Mouse (Mus musculus) C2C12 (cell line): Measurements from ENCODE around the gene Micall1. TPM values are rescaled to one million over a fixed set of nuclear protein-coding genes. Genes with fewer than 3 reads are reported as not detected.

Source experiments
- H3K27me3 ChIP-seq: one replicate; pipeline ENCODE4 v1.6.1; 2011; ENCODE audit not compliant: control insufficient read depth, insufficient read depth, insufficient read length
- H3K36me3 ChIP-seq: one replicate; pipeline ENCODE4 v1.6.1; 2011; ENCODE audit not compliant: control insufficient read depth, insufficient read depth
- H3K4me3 ChIP-seq: one replicate; pipeline ENCODE4 v1.5.1; 2011; ENCODE audit warnings: mild to moderate bottlenecking, control low read depth; ENCODE audit not compliant: poor library complexity, insufficient read depth, severe bottlenecking
- H3K79me2 ChIP-seq: one replicate; pipeline ENCODE4 v1.6.1; 2011; ENCODE audit not compliant: control insufficient read depth, insufficient read depth
- H3K79me3 ChIP-seq: one replicate; pipeline ENCODE4 v1.6.1; 2011; ENCODE audit warnings: low read depth, control low read depth
- H3ac ChIP-seq: one replicate; pipeline ENCODE3; 2011; ENCODE audit warnings: low read depth; ENCODE audit not compliant: control insufficient read depth, insufficient read length
- CEBPB ChIP-seq: IDR thresholded peaks from one replicate; pipeline ENCODE4 v1.6.1; 2011; ENCODE audit warnings: low read depth, mild to moderate bottlenecking, control low read depth, moderate library complexity
- CTCF ChIP-seq: IDR thresholded peaks from one replicate; pipeline ENCODE4 v1.5.1; 2011; ENCODE audit not compliant: control insufficient read depth, insufficient read depth, insufficient read length
- FOSL1 ChIP-seq: IDR thresholded peaks from one replicate; pipeline ENCODE4 v1.8.0; 2011; ENCODE audit warnings: mild to moderate bottlenecking, low read length; ENCODE audit not compliant: poor library complexity, insufficient read depth, severe bottlenecking
- MAX ChIP-seq: IDR thresholded peaks from one replicate; pipeline ENCODE4 v1.6.1; 2011; ENCODE audit warnings: mild to moderate bottlenecking, control low read depth
- MYOD1 ChIP-seq: IDR thresholded peaks from one replicate; pipeline ENCODE4 v1.6.1; 2011; ENCODE audit warnings: low read depth; ENCODE audit not compliant: control insufficient read depth, insufficient read length
- MYOG ChIP-seq: IDR thresholded peaks from one replicate; pipeline ENCODE4 v1.6.1; 2011; ENCODE audit not compliant: control insufficient read depth, insufficient read length; ENCODE audit errors: extremely low read depth
- USF1 ChIP-seq: IDR thresholded peaks from one replicate; pipeline ENCODE4 v1.6.1; 2011; ENCODE audit warnings: low read depth, mild to moderate bottlenecking, control low read depth, moderate library complexity
- polyA plus RNA-seq: library from polyadenylated mRNA; unstranded; fragments of >200 nt; fragmentation: generic; extraction: Trizol; gene quantifications from one replicate; pipeline ENCODE4 v1.2.1, GENCODE M21; 2012; ENCODE audit warnings: missing spikeins

The Micall1 gene
- polyA plus RNA-seq, 1 experiment: 12.7 TPM

DNA sequence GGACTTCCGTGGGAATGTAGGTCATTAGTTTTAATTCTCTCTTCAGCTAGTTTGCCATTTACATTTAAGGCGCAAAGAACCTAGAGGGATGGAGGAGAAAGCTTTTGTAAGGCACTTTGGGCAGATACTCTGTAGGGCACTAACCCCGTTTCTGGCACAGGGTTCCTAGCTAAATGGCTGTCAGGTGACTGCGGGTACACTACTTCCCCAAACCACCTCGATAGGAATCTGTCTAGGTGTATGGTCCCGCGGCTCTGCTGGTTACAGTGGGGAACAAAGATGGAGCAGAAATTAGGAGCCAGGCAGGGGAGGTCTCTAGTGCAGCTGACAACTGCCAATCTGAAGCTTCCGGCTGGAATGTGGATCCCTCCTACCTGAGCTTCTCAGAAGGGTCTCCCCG is 1.3 kb downstream of the Micall1 start:
- Histone ChIP-seq H3K4me3 (peak overlapping the region; percentile 75), H3K36me3 (peaks cover 4% of the 10 kb centered on the region), H3ac (peak overlapping the region; percentile 76), H3K79me3 (peaks cover 12% of the 10 kb centered on the region), H3K79me2 (peaks cover 30% of the 10 kb centered on the region), H3K27me3 (no peaks in the 10 kb centered on the region)
- TF ChIP-seq MYOD1: no peak
- no peak for TF ChIP-seq MAX
- TF ChIP-seq USF1: no peak
- no peak for TF ChIP-seq MYOG
- TF ChIP-seq FOSL1: no peak
- no peak for TF ChIP-seq CTCF
- no peak for TF ChIP-seq CEBPB

DNA sequence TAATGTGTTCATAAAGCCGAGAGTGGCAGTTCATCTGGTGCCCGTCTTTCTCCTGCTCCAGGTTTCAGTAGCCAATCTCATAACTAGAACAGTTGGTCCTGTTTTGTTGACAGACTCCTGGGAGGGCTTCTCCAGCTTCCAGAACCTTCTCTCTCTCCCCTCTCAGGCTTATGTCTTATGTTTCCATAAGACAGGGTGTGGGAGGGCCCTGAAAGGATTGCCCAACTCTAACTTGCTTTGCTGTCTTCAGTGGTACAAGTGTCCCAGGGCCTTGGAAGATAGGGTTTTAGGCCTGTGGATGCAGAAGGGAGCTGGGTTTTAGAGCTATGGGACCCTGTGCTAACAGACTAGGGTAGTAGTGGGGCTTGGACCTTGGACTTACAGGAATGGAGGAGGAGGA is 1.8 kb downstream of the Micall1 start:
- Histone ChIP-seq H3K79me2 (peaks cover 30% of the 10 kb centered on the region), H3K36me3 (peaks cover 9% of the 10 kb centered on the region), H3K4me3 (peak overlapping the region; percentile 75)

DNA sequence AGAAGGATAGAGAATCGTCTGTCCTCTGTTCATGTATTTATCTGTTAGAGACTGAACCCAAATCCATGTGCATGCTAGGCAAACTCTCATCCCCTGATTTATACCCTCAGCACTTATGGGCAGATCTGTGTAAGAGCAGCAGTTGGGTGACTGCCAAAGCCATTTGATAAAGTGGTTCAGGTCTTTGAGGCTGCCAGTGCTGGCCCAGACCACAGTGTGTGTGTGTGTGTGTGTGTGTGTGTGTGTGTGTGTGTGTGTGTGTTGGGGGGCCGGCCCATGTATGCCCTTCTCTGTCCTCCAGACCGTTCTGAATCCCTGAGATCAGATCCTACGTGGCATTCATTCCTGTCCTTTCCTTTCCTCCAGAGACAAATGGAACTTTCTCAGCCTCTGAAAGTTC is 3.1 kb downstream of the Micall1 start:
- Histone ChIP-seq H3K27me3 (no peaks in the 10 kb centered on the region), H3K79me2 (peaks cover 30% of the 10 kb centered on the region), H3K79me3 (peaks cover 12% of the 10 kb centered on the region), H3K36me3 (peaks cover 18% of the 10 kb centered on the region), H3ac (no peak overlapping the region), H3K4me3 (no peak overlapping the region)
- TF ChIP-seq CTCF: no peak
- TF ChIP-seq CEBPB: no peak
- no peak for TF ChIP-seq FOSL1
- TF ChIP-seq MAX: no peak
- TF ChIP-seq MYOD1: no peak
- no peak for TF ChIP-seq USF1
- TF ChIP-seq MYOG: no peak

More for the DNA sequence above, 1.8 kb downstream of the Micall1 start:
- no peaks in the 10 kb centered on the region for H3K27me3 ChIP-seq
- H3ac ChIP-seq: no peak overlapping the region
- TF ChIP-seq MAX: no peak
- no peak for TF ChIP-seq FOSL1
- TF ChIP-seq CTCF: no peak
- TF ChIP-seq MYOD1: no peak
- TF ChIP-seq CEBPB: no peak
- TF ChIP-seq USF1: no peak
- no peak for TF ChIP-seq MYOG
- peaks cover 12% of the 10 kb centered on the region for H3K79me3 ChIP-seq

- no peak overlapping the region for H3ac ChIP-seq
- H3K36me3 ChIP-seq: peaks cover 51% of the 10 kb centered on the region
- H3K4me3 ChIP-seq: no peak overlapping the region
- H3K27me3 ChIP-seq: no peaks in the 10 kb centered on the region
- peaks cover 20% of the 10 kb centered on the region for H3K79me2 ChIP-seq
- H3K79me3 ChIP-seq: peaks cover 4% of the 10 kb centered on the region
- TF ChIP-seq MYOG (no peak), MYOD1 (no peak), CTCF (no peak), MAX (no peak), CEBPB (no peak), FOSL1 (no peak), USF1 (no peak)
Measured at GRCm38 (mm10) chr15:79115276-79115675, 6.6 kb downstream of the Micall1 start.

DNA sequence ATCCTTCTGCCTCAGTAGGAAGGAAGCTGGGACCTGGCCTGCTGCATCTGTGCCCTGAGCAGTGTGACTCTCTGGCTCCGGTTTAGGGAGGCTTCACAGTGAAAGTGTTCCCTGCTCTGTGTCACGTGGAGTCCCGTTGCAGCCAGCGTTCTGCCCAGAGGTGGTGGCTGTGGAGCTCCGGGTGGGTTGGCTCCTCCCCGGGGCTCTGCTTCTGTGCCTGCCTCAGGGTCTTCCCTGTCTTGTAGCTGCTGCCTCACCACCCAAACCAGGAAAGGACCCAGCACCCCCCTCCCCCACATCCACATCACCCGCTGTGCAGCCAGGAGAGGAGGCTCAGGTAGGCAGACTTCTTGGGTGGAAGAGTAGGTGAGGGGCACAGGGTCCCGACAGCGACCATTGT is 10.8 kb downstream of the Micall1 start:
- Histone ChIP-seq H3K36me3 (peaks cover 78% of the 10 kb centered on the region), H3K79me3 (no peaks in the 10 kb centered on the region)

GRCm38 (mm10) chr15:79122119-79122518 is 13.4 kb downstream of the Micall1 start:
- H3K27me3 ChIP-seq: no peaks in the 10 kb centered on the region

More for the DNA sequence above, 10.8 kb downstream of the Micall1 start:
- H3K79me2 ChIP-seq: no peaks in the 10 kb centered on the region
- TF ChIP-seq CEBPB: no peak
- H3K4me3 ChIP-seq: no peak overlapping the region
- H3ac ChIP-seq: no peak overlapping the region
- H3K27me3 ChIP-seq: no peaks in the 10 kb centered on the region

More at GRCm38 (mm10) chr15:79122119-79122518, 13.4 kb downstream of the Micall1 start:
- Histone ChIP-seq H3K79me3 (no peaks in the 10 kb centered on the region), H3K36me3 (peaks cover 80% of the 10 kb centered on the region), H3K79me2 (no peaks in the 10 kb centered on the region), H3ac (no peak overlapping the region), H3K4me3 (no peak overlapping the region)
- TF ChIP-seq USF1 (no peak), FOSL1 (no peak), MYOG (no peak), MYOD1 (no peak), CTCF (no peak), CEBPB (no peak), MAX (no peak)
